Mouse (Mus musculus) kidney, adult 8-10 months (tissue): ENCODE measurements around the gene Gtsf1.
"Not testable (repeated sequence)": the region's sequence is repeated elsewhere in the genome, so short reads cannot be mapped to it uniquely, and the experiment has no call there.

Experiments used
- DNase-seq, 2 experiments: peaks; one replicate each; pipeline ENCODE4 v3.0.0; 2022

The Gtsf1 gene

GRCm38 (mm10) chr15:103430241-103430640, at the start of gene Gtsf1:
TSS of gene Gtsf1 (minus strand) at chr15:103430470.
- DNase-seq, result no peak

- DNase-seq, result no peak
Measured at GRCm38 (mm10) chr15:103479080-103479606, 48.9 kb upstream of the Gtsf1 start.

- DNase-seq, result no peak
Measured at GRCm38 (mm10) chr15:103473769-103474168, 43.5 kb upstream of the Gtsf1 start.

- DNase-seq, result no peak
Measured at GRCm38 (mm10) chr15:103473182-103473581, 42.9 kb upstream of the Gtsf1 start.

- DNase-seq, result no peak
Measured at GRCm38 (mm10) chr15:103472265-103472664, 42.0 kb upstream of the Gtsf1 start.

GRCm38 (mm10) chr15:103471488-103472194, 41.4 kb upstream of the Gtsf1 start:
- no peak for DNase-seq

- DNase-seq, result no peak
Measured at GRCm38 (mm10) chr15:103462539-103463261, 32.4 kb upstream of the Gtsf1 start.

GRCm38 (mm10) chr15:103454449-103454848, 24.2 kb upstream of the Gtsf1 start:
- DNase-seq, result no peak

- DNase-seq, result peak in 1 of 2 experiments; percentile 9
Measured at GRCm38 (mm10) chr15:103453551-103454218, 23.4 kb upstream of the Gtsf1 start, which contains the start of gene Nckap1l. TSS of gene Nckap1l (plus strand) at chr15:103453794.

- no peak for DNase-seq
Measured at GRCm38 (mm10) chr15:103448369-103448768, 18.1 kb upstream of the Gtsf1 start, which contains the start of gene Gtsf2. TSS of gene Gtsf2 (minus strand) at chr15:103448469.

- DNase-seq, result not testable (repeated sequence)
Measured at GRCm38 (mm10) chr15:103445966-103446365, 15.7 kb upstream of the Gtsf1 start.

GRCm38 (mm10) chr15:103427017-103427416, 3.3 kb downstream of the Gtsf1 start:
- peak in 1 of 2 experiments; percentile 6 for DNase-seq

GRCm38 (mm10) chr15:103405586-103405985, 24.7 kb downstream of the Gtsf1 start:
- DNase-seq, result not testable (repeated sequence)

- no peak for DNase-seq
Measured at GRCm38 (mm10) chr15:103401361-103401760, 28.9 kb downstream of the Gtsf1 start.

GRCm38 (mm10) chr15:103393577-103393976, 36.7 kb downstream of the Gtsf1 start:
- no peak for DNase-seq

GRCm38 (mm10) chr15:103388556-103389145, 41.6 kb downstream of the Gtsf1 start:
- no peak for DNase-seq

- peak; percentile 69 to 70 for DNase-seq
Measured at GRCm38 (mm10) chr15:103383771-103384488, 46.3 kb downstream of the Gtsf1 start.

GRCm38 (mm10) chr15:103382795-103383406, 47.4 kb downstream of the Gtsf1 start:
- DNase-seq, result peak; percentile 69 to 78

- no peak for DNase-seq
Measured at GRCm38 (mm10) chr15:103382075-103382474, 48.2 kb downstream of the Gtsf1 start.

- DNase-seq, result no peak
Measured at GRCm38 (mm10) chr15:103378665-103379356, 51.5 kb downstream of the Gtsf1 start.
